Mouse (Mus musculus) heart, adult 2 months (tissue): ENCODE data around the gene Sorbs1.

Experiments
- EP300 ChIP-seq: fragments of 200-500 bp; IDR thresholded peaks from 2 replicates; pipeline ENCODE4 v1.6.1; 2011; ENCODE audit warnings: low read depth, low read length, control low read depth; ENCODE audit not compliant: insufficient read depth
- POLR2A ChIP-seq: fragments of 200-500 bp; IDR thresholded peaks from 2 replicates; pipeline ENCODE4 v1.6.1; 2011; ENCODE audit warnings: mild to moderate bottlenecking, low read depth, low read length, control low read depth; ENCODE audit not compliant: insufficient read depth

- TF ChIP-seq EP300, result no peak
- TF ChIP-seq POLR2A, result no peak
Observed at GRCm38 (mm10) chr19:40429572-40429971, 84.0 kb downstream of the Sorbs1 start.
